Mouse (Mus musculus): ENCODE results near the gene Psg28.
"Not testable (repeated sequence)": the region's sequence is repeated elsewhere in the genome, so short reads cannot be mapped to it uniquely, and the experiment has no call there.

Psg28 gene

DNA sequence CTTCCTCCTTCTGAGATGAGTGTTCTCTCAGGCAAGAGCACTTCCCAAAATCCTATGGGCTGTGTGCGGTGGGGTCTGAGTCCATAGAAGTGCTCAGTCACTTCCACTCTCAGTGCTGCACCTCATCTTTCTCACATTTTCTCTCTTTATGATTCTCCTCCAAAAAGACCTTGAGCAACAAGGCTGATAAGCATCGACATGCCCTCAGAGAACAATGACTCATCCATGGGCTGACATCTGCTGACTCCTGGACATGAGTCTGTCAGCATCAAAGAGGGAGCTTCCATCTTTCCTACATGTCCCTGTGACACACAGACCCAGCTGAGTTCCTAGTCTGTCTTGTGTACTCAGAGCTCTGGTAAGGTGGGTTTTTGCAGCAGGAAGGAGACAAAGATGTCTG lies at the start of gene Psg28:
Psg28 (minus strand) TSS at position 101 of the 400 bp plus-strand sequence.
- not testable (repeated sequence) for DNase-seq (ENCODE audit: low read depth, low spot score)

DNA sequence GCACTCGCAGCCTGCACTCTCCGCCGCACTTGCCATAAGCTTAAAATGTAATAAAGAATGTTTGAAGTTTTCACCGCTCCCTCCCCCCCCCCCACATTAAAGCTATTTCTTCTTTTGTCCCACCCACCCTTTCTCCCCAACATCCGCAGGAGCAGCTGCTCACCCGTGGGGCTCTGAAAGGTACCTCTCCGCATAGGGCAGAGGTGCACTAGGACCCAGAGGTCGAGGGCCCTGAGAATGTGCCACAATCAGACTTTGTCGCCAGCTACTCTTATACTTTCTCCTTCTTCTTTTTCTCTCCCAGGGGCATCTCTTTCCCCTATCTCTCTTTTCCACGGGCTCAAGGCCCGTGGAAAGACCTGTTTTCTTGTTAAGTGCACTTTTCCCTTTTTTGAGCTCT lies 28.4 kb downstream of the Psg28 start:
- DNase-seq (ENCODE audit: low read depth, low spot score) = no peak

DNA sequence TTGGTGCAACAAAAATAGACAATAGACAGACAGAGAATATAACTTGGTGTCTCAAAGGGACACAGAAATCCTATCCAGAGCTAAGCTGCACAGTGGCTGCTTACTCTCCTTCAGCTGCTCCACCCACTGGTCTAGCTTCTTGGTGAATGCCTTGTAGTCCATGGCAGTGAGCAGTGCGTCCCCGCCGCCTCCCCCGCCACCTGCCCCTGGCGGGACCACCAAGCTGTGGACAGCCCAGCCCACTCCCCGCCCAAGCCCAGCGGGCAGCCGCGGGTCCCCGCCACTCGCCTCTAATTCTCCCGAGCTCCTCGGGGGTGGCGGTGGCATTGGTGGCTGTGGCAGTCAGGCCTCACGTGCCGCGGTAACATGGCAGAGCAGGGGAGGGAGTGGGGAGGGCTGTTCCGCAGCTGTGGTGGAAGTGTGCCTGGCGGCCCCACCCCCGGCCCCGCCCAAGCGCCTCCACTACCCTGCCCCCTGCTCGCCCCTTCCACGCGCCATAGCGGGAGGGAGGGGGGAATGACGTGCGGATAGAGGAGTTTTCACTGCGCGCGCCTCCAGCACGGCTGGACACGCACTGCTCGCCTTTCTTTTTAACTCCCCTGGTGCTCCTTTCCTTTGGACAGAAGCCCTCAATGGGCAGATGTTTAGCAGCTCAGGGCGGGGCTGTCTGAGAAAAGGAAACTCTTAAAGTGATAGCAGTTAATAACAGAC lies 29.2 kb downstream of the Psg28 start:
- no peak for DNase-seq (ENCODE audit: low read depth, low spot score)

DNA sequence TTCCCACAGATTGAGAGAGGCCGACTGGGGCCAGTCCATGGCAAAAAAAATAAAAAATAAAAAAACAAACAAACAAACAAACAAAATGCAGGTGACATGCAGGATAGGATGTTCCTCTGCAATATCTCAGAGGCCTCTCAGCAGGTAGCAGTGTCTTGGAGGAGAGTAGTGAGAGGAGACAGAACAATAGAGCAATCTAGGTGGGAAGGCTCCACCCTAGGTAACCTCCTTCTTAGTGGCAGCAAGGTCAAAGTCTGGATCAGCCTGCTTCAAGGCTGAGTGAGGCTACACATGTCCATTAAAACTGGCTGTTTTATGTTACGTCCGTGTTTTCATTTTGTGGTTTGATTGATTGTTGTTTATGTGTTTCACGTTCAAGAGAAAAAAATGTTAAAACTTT lies 40.4 kb downstream of the Psg28 start:
- DNase-seq (ENCODE audit: low read depth, low spot score) = not testable (repeated sequence)

DNA sequence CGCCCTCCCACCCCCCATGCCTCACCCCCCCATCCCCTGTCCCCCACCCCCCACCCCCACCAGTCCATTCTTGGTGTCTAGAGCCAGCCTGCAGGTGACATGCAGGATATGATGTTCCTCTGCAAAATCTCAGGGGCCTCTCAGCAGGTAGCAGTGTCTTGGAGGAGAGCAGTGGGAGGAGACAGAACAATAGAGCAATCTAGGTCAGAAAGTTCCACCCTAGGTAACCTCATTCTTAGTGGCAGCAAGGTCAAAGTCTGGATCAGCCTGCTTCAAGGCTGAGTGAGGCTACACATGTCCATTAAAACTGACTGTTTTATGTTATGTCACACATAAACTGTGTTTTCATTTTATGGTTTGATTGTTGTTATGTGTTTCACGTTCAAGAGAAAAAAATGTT lies 53.5 kb downstream of the Psg28 start:
- no peak for DNase-seq (ENCODE audit: low read depth, low spot score)

Measured in c-Kit-negative CD71-positive TER-119-positive erythroid progenitor cells, embryonic 14.5 days (primary cell).